Mouse (Mus musculus) lung, adult 2 months (tissue): Measurements from ENCODE around the gene Astn2.

Experiments used
- CTCF ChIP-seq: fragments of 200-500 bp; IDR thresholded peaks from 2 replicates; pipeline ENCODE4 v1.5.1; 2011; ENCODE audit warnings: mild to moderate bottlenecking, low read length, control low read depth; ENCODE audit not compliant: insufficient read depth
- POLR2A ChIP-seq: fragments of 200-500 bp; IDR thresholded peaks from 2 replicates; pipeline ENCODE4 v1.6.1; 2011; ENCODE audit warnings: low read depth, mild to moderate bottlenecking, control low read depth, low read length, borderline replicate concordance; ENCODE audit errors: extremely low read depth

GRCm38 (mm10) chr4:66102037-66102436, 302.4 kb downstream of the Astn2 start:
- TF ChIP-seq CTCF = no peak
- TF ChIP-seq POLR2A = no peak
